Mouse (Mus musculus) cortical plate, adult 2 months (tissue): ENCODE measurements around the gene Olfr10.

ENCODE experiments used
- CTCF ChIP-seq: fragments of 200-500 bp; IDR thresholded peaks from 2 replicates; pipeline ENCODE4 v1.5.1; 2011; ENCODE audit warnings: mild to moderate bottlenecking, control low read depth, low read length; ENCODE audit not compliant: insufficient read depth; ENCODE audit errors: extremely low read depth
- POLR2A ChIP-seq: fragments of 200-500 bp; IDR thresholded peaks from 2 replicates; pipeline ENCODE4 v1.6.1; 2011; ENCODE audit warnings: mild to moderate bottlenecking, low read length, control low read depth; ENCODE audit not compliant: insufficient read depth; ENCODE audit errors: extremely low read depth

- TF ChIP-seq CTCF (no peak), POLR2A (no peak)
Measured at GRCm38 (mm10) chr11:49322442-49322841, 17.9 kb downstream of the Olfr10 start, which contains the start of gene Olfr1391.
